Mouse (Mus musculus) kidney, embryonic 14.5 days (tissue): ENCODE results near the gene Spp1. TPM values are rescaled to one million over a fixed set of nuclear protein-coding genes. Genes with fewer than 3 reads are reported as not detected.

Experiments
- ATAC-seq: fragments of 200-750 bp; cut with Nextera tagmentation; 2 replicates; pipeline ENCODE4 v1.8.0; 2017; ENCODE audit warnings: moderate number of reproducible peaks, mild to moderate bottlenecking, moderate TSS enrichment, moderate library complexity; ENCODE audit not compliant: low FRiP score, low TSS enrichment
- H3K27ac ChIP-seq: fragments of 300-500 bp; sonication (generic); 2 replicates; pipeline ENCODE4 v1.5.1; 2014; ENCODE audit warnings: low read depth, mild to moderate bottlenecking, low read length, moderate library complexity, mixed read lengths
- H3K27me3 ChIP-seq: fragments of 300-500 bp; sonication (generic); 2 replicates; pipeline ENCODE4 v1.6.1; 2014; ENCODE audit warnings: mild to moderate bottlenecking, low read length; ENCODE audit not compliant: control insufficient read depth, insufficient read depth
- H3K36me3 ChIP-seq: fragments of 300-500 bp; sonication (generic); 2 replicates; pipeline ENCODE4 v1.6.1; 2014; ENCODE audit warnings: low read length, mixed read lengths; ENCODE audit not compliant: control insufficient read depth, insufficient read depth
- H3K4me1 ChIP-seq: fragments of 300-500 bp; sonication (generic); 2 replicates; pipeline ENCODE4 v1.6.1; 2014; ENCODE audit warnings: low read length, mixed read lengths; ENCODE audit not compliant: control insufficient read depth, insufficient read depth
- H3K4me2 ChIP-seq: fragments of 300-500 bp; sonication (generic); replicated peaks from 2 replicates; pipeline ENCODE4 v1.6.1; 2014; ENCODE audit warnings: low read depth, mild to moderate bottlenecking, low read length
- H3K4me3 ChIP-seq: fragments of 300-500 bp; sonication (generic); 2 replicates; pipeline ENCODE4 v1.5.1; 2014; ENCODE audit warnings: mild to moderate bottlenecking, low read length
- H3K9ac ChIP-seq: fragments of 300-500 bp; sonication (generic); 2 replicates; pipeline ENCODE4 v1.6.1; 2014; ENCODE audit warnings: low read depth, mild to moderate bottlenecking, low read length, moderate library complexity
- H3K9me3 ChIP-seq: fragments of 300-500 bp; sonication (generic); 2 replicates; pipeline ENCODE4 v1.6.1; 2016; ENCODE audit warnings: low read length; ENCODE audit not compliant: control insufficient read depth
- WGBS: fragments of 180-500 bp; shearing (Covaris S2); extraction: QIAGEN DNeasy Blood & Tissue Kit; methylation state at CpG from one replicate; pipeline ENCODE4 v1.1.7; 2014; 5-methylcytosine and 5-hydroxymethylcytosine counted together
- polyA plus RNA-seq: library from polyadenylated mRNA; unstranded; fragments of >200 nt; fragmentation: Nextera tagmentation; extraction: Ambion mirVana; gene quantifications from 2 replicates; pipeline ENCODE4 v1.2.1, GENCODE M21; 2014

Gene Spp1
- polyA plus RNA-seq, 1 experiment from 2014 or later = 6.7 TPM

DNA sequence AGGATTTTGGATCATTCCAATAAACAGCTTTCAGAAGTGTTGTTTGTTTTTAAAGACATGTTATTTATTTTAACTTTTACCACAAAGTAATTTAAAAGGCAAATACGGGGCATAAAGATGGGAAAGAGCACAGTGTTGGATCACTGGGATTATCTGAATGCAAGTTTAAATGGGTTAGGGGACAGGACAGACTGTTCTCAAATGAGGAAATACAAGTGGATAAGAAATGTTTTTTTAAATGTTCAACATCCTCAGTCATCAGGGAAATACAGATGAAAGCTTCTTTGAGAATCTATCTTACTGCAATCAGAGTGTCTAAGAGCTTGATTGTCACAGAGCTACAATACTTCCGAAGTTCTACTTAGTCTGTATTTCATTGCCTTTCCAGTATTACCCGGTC is 32.3 kb upstream of the Spp1 start:
- H3K9me3 ChIP-seq = no peaks in the 10 kb centered on the region
- 0 out of 2 replicates have a peak, but pooled peaks cover 4% of the 10 kb centered on the region for H3K4me1 ChIP-seq
- H3K9ac ChIP-seq = no peak overlapping the region
- H3K27ac ChIP-seq = no peak overlapping the region
- H3K4me3 ChIP-seq = no peak overlapping the region
- no peaks in the 10 kb centered on the region for H3K27me3 ChIP-seq
- WGBS = 73% methylated on average over 3 of the region's 3 CpGs
- ATAC-seq = no peak
- H3K36me3 ChIP-seq = no peaks in the 10 kb centered on the region
- no peak overlapping the region for H3K4me2 ChIP-seq

DNA sequence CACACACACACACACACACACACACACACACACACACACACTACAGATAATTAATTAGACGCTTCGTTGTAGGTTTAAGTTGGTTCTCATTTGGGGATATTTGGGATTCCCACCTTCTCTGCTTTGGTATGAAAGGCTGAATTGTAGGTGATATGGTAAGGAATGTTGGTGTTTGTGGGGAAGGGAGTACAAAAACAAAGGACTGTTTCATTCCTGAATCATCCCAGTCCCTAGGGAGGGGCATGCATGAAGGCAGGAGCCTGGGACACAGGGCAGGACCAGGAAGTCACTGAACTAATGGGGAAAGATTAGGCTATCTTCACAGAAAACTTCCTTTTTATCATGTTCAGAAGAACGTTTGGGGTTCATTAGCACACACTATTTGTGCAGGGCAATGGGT is 31.6 kb upstream of the Spp1 start:
- H3K36me3 ChIP-seq = no peaks in the 10 kb centered on the region
- H3K27me3 ChIP-seq = no peaks in the 10 kb centered on the region
- no peak for ATAC-seq
- H3K4me2 ChIP-seq = no peak overlapping the region
- H3K9ac ChIP-seq = no peak overlapping the region
- H3K4me1 ChIP-seq = 0 out of 2 replicates have a peak, but pooled peaks cover 4% of the 10 kb centered on the region
- 82% methylated on average over 3 of the region's 3 CpGs for WGBS
- no peak overlapping the region for H3K27ac ChIP-seq
- no peak overlapping the region for H3K4me3 ChIP-seq
- no peaks in the 10 kb centered on the region for H3K9me3 ChIP-seq

DNA sequence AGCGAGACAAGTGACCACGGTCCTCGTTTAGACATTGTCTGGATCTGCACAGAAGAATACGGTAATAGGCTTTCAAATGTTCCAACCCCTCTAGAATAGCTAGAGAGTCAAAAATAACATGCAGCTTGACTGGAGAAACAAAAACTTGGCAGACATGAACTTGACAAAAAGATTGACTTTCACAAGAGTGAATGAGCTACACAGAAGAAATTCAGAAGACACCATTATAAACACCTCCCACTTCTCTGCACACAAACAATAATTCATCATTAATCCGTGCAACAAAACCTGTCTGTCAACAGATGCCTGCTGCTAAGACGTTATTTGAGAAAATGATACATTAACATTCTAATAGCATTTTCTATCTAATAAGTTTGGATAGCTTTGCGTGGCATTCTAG is 30.4 kb upstream of the Spp1 start:
- WGBS = 84% methylated on average over 7 of the region's 7 CpGs
- Histone ChIP-seq H3K36me3 (no peaks in the 10 kb centered on the region), H3K4me3 (no peak overlapping the region), H3K9ac (no peak overlapping the region), H3K27ac (no peak overlapping the region), H3K4me2 (no peak overlapping the region), H3K4me1 (0 out of 2 replicates have a peak, but pooled peaks cover 4% of the 10 kb centered on the region), H3K9me3 (no peaks in the 10 kb centered on the region), H3K27me3 (no peaks in the 10 kb centered on the region)
- ATAC-seq = no peak

DNA sequence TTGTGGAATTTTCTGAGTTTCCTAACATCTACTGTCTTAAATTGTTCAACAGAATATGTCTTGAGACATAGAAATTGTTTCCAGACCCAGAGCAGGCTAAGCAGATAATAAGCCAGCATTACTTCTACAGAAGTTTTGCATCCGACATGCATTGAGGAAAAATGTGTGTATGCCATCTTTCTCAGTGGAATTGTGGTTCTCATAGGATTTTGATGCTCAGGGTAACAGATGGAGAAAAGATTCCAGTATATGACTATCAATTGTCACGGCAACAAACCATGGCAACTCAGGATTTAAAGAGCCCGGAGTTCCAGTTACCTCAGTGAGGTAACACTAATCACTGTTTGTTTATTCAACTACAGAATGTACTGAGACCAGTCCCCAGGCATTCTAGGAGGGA is 29.9 kb upstream of the Spp1 start:
- Histone ChIP-seq H3K9ac (no peak overlapping the region), H3K36me3 (no peaks in the 10 kb centered on the region), H3K4me3 (no peak overlapping the region), H3K4me1 (0 out of 2 replicates have a peak, but pooled peaks cover 4% of the 10 kb centered on the region), H3K27ac (no peak overlapping the region), H3K27me3 (no peaks in the 10 kb centered on the region), H3K9me3 (no peaks in the 10 kb centered on the region), H3K4me2 (no peak overlapping the region)
- WGBS = 71% methylated on average over 3 of the region's 3 CpGs
- ATAC-seq = no peak

DNA sequence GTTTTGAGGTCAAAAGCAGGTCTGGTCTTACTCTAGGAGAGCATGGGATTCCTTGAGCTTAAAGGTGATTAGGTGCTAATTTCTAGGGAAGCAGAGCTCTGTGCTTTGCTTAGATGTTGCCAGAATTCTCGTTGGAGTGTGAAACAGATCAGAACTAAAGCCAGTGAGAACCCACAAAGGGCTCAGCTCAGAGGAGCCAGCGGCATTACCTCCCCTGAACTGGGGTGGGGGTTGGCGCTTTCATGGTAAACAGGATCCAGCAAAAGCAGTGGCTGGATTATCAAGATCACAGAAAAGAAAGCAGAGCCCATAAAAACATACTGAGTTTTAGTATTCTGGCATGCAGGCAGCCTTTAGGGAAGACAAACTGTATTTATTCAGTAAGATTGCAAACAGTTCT is 28.2 kb upstream of the Spp1 start:
- H3K36me3 ChIP-seq = no peaks in the 10 kb centered on the region
- H3K9me3 ChIP-seq = no peaks in the 10 kb centered on the region
- WGBS = 17% methylated on average over 3 of the region's 3 CpGs
- no peak for ATAC-seq
- H3K4me2 ChIP-seq = no peak overlapping the region
- H3K9ac ChIP-seq = no peak overlapping the region
- H3K27ac ChIP-seq = no peak overlapping the region
- 0 out of 2 replicates have a peak, but pooled peaks cover 4% of the 10 kb centered on the region for H3K4me1 ChIP-seq
- no peak overlapping the region for H3K4me3 ChIP-seq
- no peaks in the 10 kb centered on the region for H3K27me3 ChIP-seq

DNA sequence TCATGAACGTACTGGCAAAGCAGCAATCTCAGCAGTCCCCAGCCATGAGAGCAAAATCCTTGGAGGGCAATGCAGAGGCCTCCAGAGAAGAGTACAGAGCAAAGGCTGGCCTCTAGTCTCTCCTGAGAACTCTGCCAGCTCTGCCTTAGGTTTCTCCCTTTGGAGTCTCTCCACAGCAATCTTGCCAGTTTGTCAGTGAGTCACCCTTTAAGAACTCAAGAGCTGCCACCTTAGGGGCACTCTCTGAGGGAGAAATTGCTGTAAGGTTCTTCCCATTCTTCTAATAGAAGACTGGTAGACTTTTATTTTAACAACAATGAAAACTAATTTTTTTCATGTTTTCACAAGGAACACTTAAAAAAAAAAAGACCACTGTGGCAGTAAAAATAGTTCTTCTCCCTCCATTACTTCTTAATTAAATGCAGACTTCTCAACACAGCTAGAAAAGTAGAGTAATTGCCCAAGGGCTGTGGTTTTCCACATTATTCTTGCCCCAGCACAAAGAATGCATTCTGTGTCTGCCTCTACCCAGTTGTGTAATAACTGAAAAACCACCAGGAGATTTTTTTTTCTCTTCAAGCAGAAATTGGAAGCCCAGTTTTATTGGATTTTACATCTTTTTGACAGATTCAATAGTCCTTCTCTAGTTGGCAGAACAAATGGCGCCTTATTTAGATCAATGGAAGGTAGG is 27.2 kb upstream of the Spp1 start:
- no peak for ATAC-seq
- H3K9me3 ChIP-seq = no peaks in the 10 kb centered on the region
- H3K4me3 ChIP-seq = no peak overlapping the region
- no peaks in the 10 kb centered on the region for H3K27me3 ChIP-seq
- H3K4me1 ChIP-seq = 0 out of 2 replicates have a peak, but pooled peaks cover 4% of the 10 kb centered on the region
- H3K27ac ChIP-seq = peak overlapping the region; percentile 59; the same call in 1 of the 2 replicates
- H3K4me2 ChIP-seq = no peak overlapping the region
- no peak overlapping the region for H3K9ac ChIP-seq
- no peaks in the 10 kb centered on the region for H3K36me3 ChIP-seq
- WGBS = 55% methylated on average over 2 of the region's 2 CpGs

DNA sequence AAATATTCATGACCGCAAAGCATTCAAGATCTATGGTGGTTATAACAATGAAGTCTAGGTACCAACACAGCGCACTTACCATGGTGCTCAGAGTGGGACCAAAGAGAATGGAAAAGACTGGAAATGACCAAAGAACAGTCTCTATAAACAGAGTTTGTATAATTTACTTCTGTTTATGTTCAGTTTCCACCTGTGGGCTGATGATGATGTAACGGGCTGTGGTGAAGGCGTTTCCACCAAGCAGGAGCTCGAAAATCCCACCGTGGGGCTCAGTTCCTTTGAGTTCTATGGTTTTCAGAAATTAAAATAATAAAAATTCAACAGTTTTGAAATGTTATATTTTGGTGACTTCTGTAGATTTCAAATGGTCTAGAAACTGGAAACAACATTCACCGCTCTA is 26.4 kb upstream of the Spp1 start:
- 0 out of 2 replicates have a peak, but pooled peaks cover 4% of the 10 kb centered on the region for H3K4me1 ChIP-seq
- ATAC-seq = no peak
- no peak overlapping the region for H3K4me2 ChIP-seq
- H3K9me3 ChIP-seq = no peaks in the 10 kb centered on the region
- no peak overlapping the region for H3K4me3 ChIP-seq
- WGBS = 97% methylated on average over 7 of the region's 7 CpGs
- no peaks in the 10 kb centered on the region for H3K27me3 ChIP-seq
- no peak overlapping the region for H3K27ac ChIP-seq
- no peak overlapping the region for H3K9ac ChIP-seq
- no peaks in the 10 kb centered on the region for H3K36me3 ChIP-seq

DNA sequence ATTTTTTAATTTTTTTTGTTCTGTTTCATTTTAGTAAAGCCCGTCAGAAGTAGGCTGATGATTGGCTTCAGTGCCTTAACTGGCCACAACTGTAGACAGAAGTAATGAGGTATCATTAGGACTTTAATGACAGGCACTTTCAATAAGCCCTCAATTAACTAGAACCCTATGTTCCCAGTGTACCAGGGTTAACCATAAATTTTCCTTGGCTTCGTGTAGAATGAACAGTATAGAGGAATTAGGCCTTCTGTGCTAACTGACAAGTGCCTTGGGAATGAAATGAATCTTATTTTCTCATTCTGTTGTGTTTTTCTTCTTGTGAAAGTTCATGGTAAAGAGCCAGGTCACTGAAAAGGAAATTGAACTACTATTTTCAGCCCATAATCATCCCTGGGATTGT is 18.9 kb upstream of the Spp1 start:
- ATAC-seq = no peak
- H3K27me3 ChIP-seq = no peaks in the 10 kb centered on the region
- no peaks in the 10 kb centered on the region for H3K9me3 ChIP-seq
- H3K27ac ChIP-seq = no peak overlapping the region
- WGBS = 45% methylated on average over 2 of the region's 2 CpGs
- H3K36me3 ChIP-seq = no peaks in the 10 kb centered on the region
- no peak overlapping the region for H3K4me2 ChIP-seq
- H3K4me1 ChIP-seq = no peaks in the 10 kb centered on the region
- H3K9ac ChIP-seq = no peak overlapping the region
- H3K4me3 ChIP-seq = no peak overlapping the region

DNA sequence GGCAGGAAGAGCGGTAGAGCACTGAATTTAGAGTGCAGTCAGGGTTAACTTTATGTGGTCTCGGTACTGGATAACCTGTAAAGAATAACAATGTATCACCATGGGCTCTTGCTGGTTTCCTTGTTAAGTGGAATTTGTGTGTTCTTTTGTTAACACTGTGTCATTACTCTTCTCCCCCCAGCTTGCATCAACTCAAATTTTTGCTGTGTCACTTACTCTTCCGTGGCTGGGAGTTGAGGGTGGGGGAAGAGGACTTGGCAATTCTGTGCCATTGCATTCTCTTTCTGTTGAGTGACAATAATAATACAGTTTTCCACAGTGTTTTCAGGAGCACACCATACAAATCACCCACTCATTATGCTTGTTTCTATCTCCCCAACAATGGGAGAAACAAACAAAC is 17.9 kb upstream of the Spp1 start:
- H3K4me3 ChIP-seq = no peak overlapping the region
- no peaks in the 10 kb centered on the region for H3K27me3 ChIP-seq
- no peaks in the 10 kb centered on the region for H3K4me1 ChIP-seq
- H3K27ac ChIP-seq = no peak overlapping the region
- H3K4me2 ChIP-seq = no peak overlapping the region
- no peaks in the 10 kb centered on the region for H3K36me3 ChIP-seq
- 75% methylated on average over 3 of the region's 3 CpGs for WGBS
- no peak overlapping the region for H3K9ac ChIP-seq
- ATAC-seq = no peak
- H3K9me3 ChIP-seq = no peaks in the 10 kb centered on the region
